Mouse (Mus musculus): ENCODE results near the gene Defb29. TPM values are rescaled to one million over a fixed set of nuclear protein-coding genes. Genes with fewer than 3 reads are reported as not detected.

Defb29 gene
- polyA plus RNA-seq, 1 experiment, result not detected

- no peak for TF ChIP-seq CTCF (IDR thresholded peaks at IDR 0.05; ENCODE audit: borderline replicate concordance, insufficient read depth, low read depth, low read length)
- no peak for TF ChIP-seq POLR2A (IDR thresholded peaks at IDR 0.05; ENCODE audit: borderline replicate concordance, insufficient read depth, low read length)
- no peak overlapping the region for H3K4me3 ChIP-seq (replicated peaks; ENCODE audit: insufficient read depth, low read depth, low read length)
- 81% methylated on average over 6 of the region's 6 CpGs for WGBS
These were observed 39.1 kb downstream of the Defb29 start for GRCm38 (mm10) chr2:152500863-152501229.

GRCm38 (mm10) chr2:152500204-152500862 lies 39.6 kb downstream of the Defb29 start:
- no peaks in the 10 kb centered on the region for H3K4me1 ChIP-seq (ENCODE audit: control insufficient read depth, insufficient read depth, low read length)
- 54% methylated on average over 7 of the region's 7 CpGs for WGBS
- no peaks in the 10 kb centered on the region for H3K27me3 ChIP-seq (ENCODE audit: control insufficient read depth, insufficient read depth, low read length)
- no peak overlapping the region for H3K4me3 ChIP-seq (replicated peaks; ENCODE audit: insufficient read depth, low read depth, low read length)
- TF ChIP-seq POLR2A (IDR thresholded peaks at IDR 0.05; ENCODE audit: borderline replicate concordance, insufficient read depth, low read length) (no peak), CTCF (IDR thresholded peaks at IDR 0.05; ENCODE audit: borderline replicate concordance, insufficient read depth, low read depth, low read length) (no peak)
- no peak for DNase-seq
- no peak overlapping the region for H3K27ac ChIP-seq (ENCODE audit: insufficient read depth, low read length)

More at GRCm38 (mm10) chr2:152500863-152501229, 39.1 kb downstream of the Defb29 start:
- no peak for DNase-seq
- Histone ChIP-seq H3K27me3 (ENCODE audit: control insufficient read depth, insufficient read depth, low read length) (no peaks in the 10 kb centered on the region), H3K4me1 (ENCODE audit: control insufficient read depth, insufficient read depth, low read length) (no peaks in the 10 kb centered on the region), H3K27ac (ENCODE audit: insufficient read depth, low read length) (no peak overlapping the region)

- no peak for TF ChIP-seq POLR2A (IDR thresholded peaks at IDR 0.05; ENCODE audit: borderline replicate concordance, insufficient read depth, low read length)
- TF ChIP-seq CTCF (IDR thresholded peaks at IDR 0.05; ENCODE audit: borderline replicate concordance, insufficient read depth, low read depth, low read length), result no peak
- H3K27ac ChIP-seq (ENCODE audit: insufficient read depth, low read length), result no peak overlapping the region
- WGBS, result 67% methylated on average over 6 of the region's 6 CpGs
- no peaks in the 10 kb centered on the region for H3K27me3 ChIP-seq (ENCODE audit: control insufficient read depth, insufficient read depth, low read length)
- DNase-seq, result no peak
- no peak overlapping the region for H3K4me3 ChIP-seq (replicated peaks; ENCODE audit: insufficient read depth, low read depth, low read length)
- no peaks in the 10 kb centered on the region for H3K4me1 ChIP-seq (ENCODE audit: control insufficient read depth, insufficient read depth, low read length)
These were observed 41.9 kb downstream of the Defb29 start for GRCm38 (mm10) chr2:152498020-152498419.

- no peak overlapping the region for H3K4me3 ChIP-seq (replicated peaks; ENCODE audit: insufficient read depth, low read depth, low read length)
- TF ChIP-seq CTCF (IDR thresholded peaks at IDR 0.05; ENCODE audit: borderline replicate concordance, insufficient read depth, low read depth, low read length) (no peak), POLR2A (IDR thresholded peaks at IDR 0.05; ENCODE audit: borderline replicate concordance, insufficient read depth, low read length) (no peak)
- no peaks in the 10 kb centered on the region; the same call in 1 of the 2 replicates for H3K27me3 ChIP-seq (ENCODE audit: control insufficient read depth, insufficient read depth, low read length)
- H3K27ac ChIP-seq (ENCODE audit: insufficient read depth, low read length), result no peak overlapping the region
- 78% methylated on average over 6 of the region's 6 CpGs for WGBS
- H3K4me1 ChIP-seq (ENCODE audit: control insufficient read depth, insufficient read depth, low read length), result no peaks in the 10 kb centered on the region
- no peak for DNase-seq
These were observed 46.7 kb downstream of the Defb29 start for GRCm38 (mm10) chr2:152493151-152493550.

- Histone ChIP-seq H3K27ac (ENCODE audit: insufficient read depth, low read length) (no peak within 1 kb of the TSS), H3K27me3 (ENCODE audit: control insufficient read depth, insufficient read depth, low read length) (no peaks in the 10 kb centered on the region; the same call in 1 of the 2 replicates), H3K4me1 (ENCODE audit: control insufficient read depth, insufficient read depth, low read length) (no peaks in the 10 kb centered on the region), H3K4me3 (replicated peaks; ENCODE audit: insufficient read depth, low read depth, low read length) (no peak within 1 kb of the TSS)
- no peak for DNase-seq
- TF ChIP-seq CTCF (IDR thresholded peaks at IDR 0.05; ENCODE audit: borderline replicate concordance, insufficient read depth, low read depth, low read length) (no peak), POLR2A (IDR thresholded peaks at IDR 0.05; ENCODE audit: borderline replicate concordance, insufficient read depth, low read length) (no peak)
These were observed 49.9 kb downstream of the Defb29 start, which contains the start of gene Defb22 for GRCm38 (mm10) chr2:152490038-152490437. TSS of gene Defb22 (minus strand) at chr2:152490138.

Other genes starting within 250 kb of the Defb29 start
- 38.7 and 40.9 TPM in 2 replicates for gene Tbc1d20, start 246.3 kb downstream of the Defb29 start, polyA plus RNA-seq (2012; rRNA removed)
- 205 and 208 TPM in 2 replicates for gene Rbck1, start 207.4 kb downstream of the Defb29 start, polyA plus RNA-seq (2012; rRNA removed)
- 1.1 TPM in 2 replicates for gene Trib3, start 196.1 kb downstream of the Defb29 start, polyA plus RNA-seq (2012; rRNA removed)
- 124 and 142 TPM in 2 replicates for gene Nrsn2, start 163.5 kb downstream of the Defb29 start, polyA plus RNA-seq (2012; rRNA removed)
- 11.1 and 12.1 TPM in 2 replicates for gene Sox12, start 142.0 kb downstream of the Defb29 start, polyA plus RNA-seq (2012; rRNA removed)
- gene Zcchc3, start 125.1 kb downstream of the Defb29 start, polyA plus RNA-seq (2012; rRNA removed), result 10.7 and 11.9 TPM in 2 replicates
- 2.6 and 3.9 TPM in 2 replicates for gene 6820408C15Rik, start 124.5 kb downstream of the Defb29 start, polyA plus RNA-seq (2012; rRNA removed)
- not detected in 2 replicates for gene Defb23, start 75.5 kb downstream of the Defb29 start, polyA plus RNA-seq (2012; rRNA removed)
- gene Defb20, start 63.0 kb downstream of the Defb29 start, polyA plus RNA-seq (2012; rRNA removed), result 0.23 TPM in 1 of 2 replicates, not detected in the other
- not detected in 2 replicates for gene Defb22, start 50.0 kb downstream of the Defb29 start, polyA plus RNA-seq (2012; rRNA removed)
- gene Defb26, start 28.4 kb downstream of the Defb29 start, polyA plus RNA-seq (2012; rRNA removed), result not detected in 2 replicates
- gene Defb28, start 21.8 kb downstream of the Defb29 start, polyA plus RNA-seq (2012; rRNA removed), result not detected in 2 replicates
- not detected in 2 replicates for gene Gm17416, start 29.2 kb upstream of the Defb29 start, polyA plus RNA-seq (2012; rRNA removed)
- not detected in 2 replicates for gene Defb21, start 32.6 kb upstream of the Defb29 start, polyA plus RNA-seq (2012; rRNA removed)
- gene Defb19, start 40.2 kb upstream of the Defb29 start, polyA plus RNA-seq (2012; rRNA removed), result not detected in 2 replicates
- gene Defb45, start 59.3 kb upstream of the Defb29 start, polyA plus RNA-seq (2012; rRNA removed), result not detected in 2 replicates
- not detected in 2 replicates for gene Defb36, start 64.2 kb upstream of the Defb29 start, polyA plus RNA-seq (2012; rRNA removed)
- not detected in 2 replicates for gene Defb25, start 83.0 kb upstream of the Defb29 start, polyA plus RNA-seq (2012; rRNA removed)
- 0.76 and 0.90 TPM in 2 replicates for gene Rem1, start 86.9 kb upstream of the Defb29 start, polyA plus RNA-seq (2012; rRNA removed)
- 80.5 and 83.5 TPM in 2 replicates for gene H13, start 129.4 kb upstream of the Defb29 start, polyA plus RNA-seq (2012; rRNA removed)
- gene Mcts2, start 146.9 kb upstream of the Defb29 start, polyA plus RNA-seq (2012; rRNA removed), result 19.2 and 19.9 TPM in 2 replicates
- gene Id1, start 196.2 kb upstream of the Defb29 start, polyA plus RNA-seq (2012; rRNA removed), result 63.8 and 68.7 TPM in 2 replicates
- 9.2 and 9.7 TPM in 2 replicates for gene Cox4i2, start 214.1 kb upstream of the Defb29 start, polyA plus RNA-seq (2012; rRNA removed)

All from cerebellum, adult 2 months (tissue).